8 mouse cellular contexts compared by ENCODE assay signal in genomic region chr2:174328358-174328905, GRCm38 (mm10). TPM values are rescaled to one million over a fixed set of nuclear protein-coding genes. Genes with fewer than 3 reads are reported as not detected.
DNase-seq lines count a peak whose midpoint lies in the region; ATAC-seq lines count a peak whose summit lies in the region.

No protein-coding gene starts in this region.

- DNase-seq in adrenal gland, adult 18-20 months (ENCODE audit: low spot score in 2 of 2) = peak; percentile 16 to 43
- no peak for DNase-seq in adrenal gland, postnatal 4 days (ENCODE audit: low spot score in 2 of 2)
- no peak for DNase-seq in lung, postnatal 14 days
- peak; percentile 35 for DNase-seq in hindbrain, embryonic 10.5 days (ENCODE audit: low spot score)
- DNase-seq in midbrain, embryonic 11.5 days (ENCODE audit: low spot score, missing footprints) = peak; percentile 92
- DNase-seq in urinary bladder, postnatal 14 days (ENCODE audit: low spot score) = no peak
- no peak for DNase-seq in right cerebral cortex, postnatal 4 days

- H3K4me2 ChIP-seq in lung, embryonic 16.5 days (ENCODE audit: low read depth, low read length) = peak overlapping the region; percentile 68
- peak overlapping the region; percentile 60 for H3K4me2 ChIP-seq in midbrain, embryonic 11.5 days

- H3K9me3 ChIP-seq in lung, embryonic 16.5 days (ENCODE audit: control insufficient read depth, low read length) = peaks cover 7% of the 10 kb centered on the region; the same call in 1 of the 2 replicates
- peaks cover 13% of the 10 kb centered on the region for H3K9me3 ChIP-seq in hindbrain, embryonic 10.5 days
- peaks cover 2% of the 10 kb centered on the region; the same call in 1 of the 2 replicates for H3K9me3 ChIP-seq in midbrain, embryonic 11.5 days (ENCODE audit: control insufficient read depth, low read length)

- peak overlapping the region; percentile 100 for H3K9ac ChIP-seq in lung, embryonic 16.5 days (ENCODE audit: low read length)
- 0 out of 2 replicates have a peak overlapping the region, but pooled peaks have one; percentile 6 for H3K9ac ChIP-seq in midbrain, embryonic 11.5 days (ENCODE audit: low read length)

- peak overlapping the region; percentile 95 for H3K4me3 ChIP-seq in lung, embryonic 16.5 days (ENCODE audit: low read length)
- H3K4me3 ChIP-seq in hindbrain, embryonic 10.5 days = peak overlapping the region; percentile 98
- H3K4me3 ChIP-seq in midbrain, embryonic 11.5 days (ENCODE audit: low read depth, low read length) = peak overlapping the region; percentile 96

- ATAC-seq in lung, embryonic 16.5 days (ENCODE audit: low read depth) = no peak
- no peak for ATAC-seq in midbrain, embryonic 11.5 days (ENCODE audit: low FRiP score)

- 39% methylated on average over 46 of the region's 46 CpGs for WGBS in lung, embryonic 16.5 days
- 52% methylated on average over 46 of the region's 46 CpGs for WGBS in hindbrain, embryonic 10.5 days
- WGBS in midbrain, embryonic 11.5 days = 47% methylated on average over 46 of the region's 46 CpGs

- no peaks in the 10 kb centered on the region for H3K27me3 ChIP-seq in lung, embryonic 16.5 days (ENCODE audit: control insufficient read depth, insufficient read depth, low read depth, low read length)
- 0 out of 2 replicates have a peak, but pooled peaks cover 6% of the 10 kb centered on the region for H3K27me3 ChIP-seq in hindbrain, embryonic 10.5 days (ENCODE audit: insufficient read depth, poor library complexity, severe bottlenecking)
- H3K27me3 ChIP-seq in midbrain, embryonic 11.5 days (ENCODE audit: control insufficient read depth, insufficient read depth, low read length) = 0 out of 2 replicates have a peak, but pooled peaks cover 3% of the 10 kb centered on the region

- no peaks in the 10 kb centered on the region for H3K36me3 ChIP-seq in lung, embryonic 16.5 days (ENCODE audit: control insufficient read depth, insufficient read depth, low read length)
- H3K36me3 ChIP-seq in hindbrain, embryonic 10.5 days = peaks cover 13% of the 10 kb centered on the region; the same call in 1 of the 2 replicates
- H3K36me3 ChIP-seq in midbrain, embryonic 11.5 days (ENCODE audit: control insufficient read depth, insufficient read depth, low read length) = no peaks in the 10 kb centered on the region

- H3K27ac ChIP-seq in lung, embryonic 16.5 days (ENCODE audit: low read length) = peak overlapping the region; percentile 100
- peak overlapping the region; percentile 100 for H3K27ac ChIP-seq in hindbrain, embryonic 10.5 days
- H3K27ac ChIP-seq in midbrain, embryonic 11.5 days (ENCODE audit: low read depth, low read length) = no peak overlapping the region

- H3K4me1 ChIP-seq in lung, embryonic 16.5 days (replicated peaks; ENCODE audit: control insufficient read depth, insufficient read depth, low read length) = peaks cover 20% of the 10 kb centered on the region
- H3K4me1 ChIP-seq in hindbrain, embryonic 10.5 days (replicated peaks) = peaks cover 48% of the 10 kb centered on the region
- peaks cover 25% of the 10 kb centered on the region for H3K4me1 ChIP-seq in midbrain, embryonic 11.5 days (ENCODE audit: control insufficient read depth, insufficient read depth, low read length)

RNA-seq across cellular contexts. Expression of gene Gm20721, which starts 18.1 kb away (rescaled TPM):
- total RNA-seq in adrenal gland, adult 18-20 months (2021) = 1 to 10 TPM; 1.3 to 1.7 TPM
- total RNA-seq in adrenal gland, postnatal 4 days (2021) = 1 to 10 TPM; 2.1 to 2.2 TPM
- polyA plus RNA-seq in lung, embryonic 16.5 days (2015; fragmentation: Nextera tagmentation; extraction: Ambion mirVana) = 16.9 and 55.8 TPM in 2 replicates
- 10.5 and 13.1 TPM in 2 replicates for polyA plus RNA-seq in hindbrain, embryonic 10.5 days (2016; fragmentation: Nextera tagmentation; extraction: Ambion mirVana)
- 9.5 and 15.7 TPM in 2 replicates for polyA plus RNA-seq in midbrain, embryonic 11.5 days (2014; fragmentation: Nextera tagmentation; extraction: Ambion mirVana)

RNA-seq across cellular contexts. Expression of gene Gnas, which starts 44.3 kb away (rescaled TPM):
- 1,000 to 10,000 TPM; 2,555 to 2,708 TPM for total RNA-seq in adrenal gland, adult 18-20 months (2021)
- 1,000 to 10,000 TPM; 3,043 to 3,192 TPM for total RNA-seq in adrenal gland, postnatal 4 days (2021)
- 1,083 and 1,573 TPM in 2 replicates for polyA plus RNA-seq in lung, embryonic 16.5 days (2015; fragmentation: Nextera tagmentation; extraction: Ambion mirVana)
- 1,166 and 1,270 TPM in 2 replicates for polyA plus RNA-seq in hindbrain, embryonic 10.5 days (2016; fragmentation: Nextera tagmentation; extraction: Ambion mirVana)
- 1,087 and 1,162 TPM in 2 replicates for polyA plus RNA-seq in midbrain, embryonic 11.5 days (2014; fragmentation: Nextera tagmentation; extraction: Ambion mirVana)

Comparison
In these comparisons a context has a peak if more than half of its experiments do, and no peak if none do; other contexts are left out.
1. DNase-seq: peak in adrenal gland, adult 18-20 months (2 of 2), hindbrain, embryonic 10.5 days (single experiment) and midbrain, embryonic 11.5 days (single experiment); none in adrenal gland, postnatal 4 days (0 of 2), lung, postnatal 14 days (single experiment), urinary bladder, postnatal 14 days (single experiment) and right cerebral cortex, postnatal 4 days (single experiment).
2. Peak in every context shown above with its lines, with median percentiles within 50 percentile points of each other: H3K4me3 ChIP-seq.